Mouse (Mus musculus) MEL (cell line): Measurements from ENCODE around the gene Sept9. TPM values are rescaled to one million over a fixed set of nuclear protein-coding genes. Genes with fewer than 3 reads are reported as not detected.
A peak's percentile ranks its signal among the peaks of the same experiment; 100 is the strongest.

Experiments
- DNase-seq: peaks from one replicate; pipeline ENCODE4 v3.0.0; 2011; ENCODE audit warnings: low read depth, low spot score
- H3K27ac ChIP-seq: 2 replicates; pipeline ENCODE4 v1.5.1; 2012; ENCODE audit warnings: low read depth, mild to moderate bottlenecking, control low read depth, low read length, moderate library complexity; ENCODE audit not compliant: control insufficient read depth
- H3K27me3 ChIP-seq, 2 experiments: fragments of 150-350 bp in 1 of 2; sonication (generic) in 1 of 2; 2 replicates each; pipeline ENCODE4 v1.6.1; 2012; ENCODE audit warnings: low read length in 2 of 2, mild to moderate bottlenecking in 2 of 2, improper control_type of control experiment in 1 of 2, moderate library complexity in 1 of 2; ENCODE audit not compliant: insufficient read depth in 2 of 2, control insufficient read depth in 1 of 2
- H3K36me3 ChIP-seq, 2 experiments: 2 replicates each; pipeline ENCODE4 v1.6.1; 2012 to 2014; ENCODE audit warnings: low read length in 2 of 2, improper control_type of control experiment in 1 of 2, inconsistent platforms in 1 of 2, mild to moderate bottlenecking in 1 of 2; ENCODE audit not compliant: insufficient read depth in 2 of 2, control insufficient read depth in 1 of 2
- H3K4me1 ChIP-seq, 2 experiments: fragments of 150-350 bp in 1 of 2; sonication (generic) in 1 of 2; 2 replicates each; pipeline ENCODE4 v1.6.1; 2012; ENCODE audit warnings: low read length in 2 of 2, improper control_type of control experiment in 1 of 2, mild to moderate bottlenecking in 1 of 2; ENCODE audit not compliant: insufficient read depth in 2 of 2, control insufficient read depth in 1 of 2
- H3K4me3 ChIP-seq, 2 experiments: fragments of 150-350 bp in 1 of 2; sonication (generic) in 1 of 2; 2 replicates each; pipeline ENCODE4 v1.5.1; 2012; ENCODE audit warnings: low read depth in 2 of 2, low read length in 2 of 2, mild to moderate bottlenecking in 2 of 2, moderate library complexity in 2 of 2, control low read depth in 1 of 2, improper control_type of control experiment in 1 of 2; ENCODE audit not compliant: control insufficient read depth in 1 of 2, insufficient read depth in 1 of 2
- H3K79me2 ChIP-seq: 2 replicates; pipeline ENCODE4 v1.6.1; 2012; ENCODE audit warnings: mild to moderate bottlenecking, low read length, moderate library complexity; ENCODE audit not compliant: control insufficient read depth, poor library complexity, insufficient read depth
- H3K9ac ChIP-seq: 2 replicates; pipeline ENCODE4 v1.6.1; 2012; ENCODE audit warnings: low read depth, mild to moderate bottlenecking, control low read depth, low read length, moderate library complexity; ENCODE audit not compliant: control insufficient read depth, poor library complexity, severe bottlenecking
- H3K9me3 ChIP-seq: fragments of 150-350 bp; sonication (generic); replicated peaks from 2 replicates; pipeline ENCODE4 v1.6.1; 2012; ENCODE audit warnings: mild to moderate bottlenecking, low read length, improper control_type of control experiment, moderate library complexity; ENCODE audit not compliant: insufficient read depth
- BHLHE40 ChIP-seq: IDR thresholded peaks from 2 replicates; pipeline ENCODE4 v1.6.1; 2012; ENCODE audit warnings: low read depth, mild to moderate bottlenecking, inconsistent platforms, low read length, improper control_type of control experiment, borderline replicate concordance
- CHD2 ChIP-seq: IDR thresholded peaks from 2 replicates; pipeline ENCODE4 v1.6.1; 2011; ENCODE audit warnings: low read length, improper control_type of control experiment
- CTCF ChIP-seq, 3 experiments: IDR thresholded peaks in 2 of 3; conservative IDR thresholded peaks in 1 of 3; 2 replicates each; pipeline ENCODE4 v1.5.1; 2011 to 2012; ENCODE audit warnings: low read length in 3 of 3, low read depth in 2 of 3, mild to moderate bottlenecking in 2 of 3, improper control_type of control experiment in 1 of 3, inconsistent platforms in 1 of 3, mixed read lengths in 1 of 3, moderate library complexity in 1 of 3; ENCODE audit not compliant: control insufficient read depth in 1 of 3, insufficient read depth in 1 of 3, poor library complexity in 1 of 3, severe bottlenecking in 1 of 3
- E2F4 ChIP-seq: IDR thresholded peaks from 2 replicates; pipeline ENCODE4 v1.6.1; 2011; ENCODE audit warnings: low read depth, low read length, improper control_type of control experiment, borderline replicate concordance
- EP300 ChIP-seq, 2 experiments: IDR thresholded peaks; 2 replicates each; pipeline ENCODE4 v1.6.1; 2011; ENCODE audit warnings: improper control_type of control experiment in 2 of 2, low read length in 2 of 2, low read depth in 1 of 2, mild to moderate bottlenecking in 1 of 2
- ETS1 ChIP-seq: IDR thresholded peaks from 2 replicates; pipeline ENCODE4 v1.6.1; 2012; ENCODE audit warnings: low read depth, mild to moderate bottlenecking, inconsistent platforms, low read length, improper control_type of control experiment, moderate library complexity
- KAT2A ChIP-seq: conservative IDR thresholded peaks from 2 replicates; pipeline ENCODE4 v1.6.1; 2012; ENCODE audit warnings: low read depth, low read length, improper control_type of control experiment, inconsistent platforms
- MAX ChIP-seq: IDR thresholded peaks from 2 replicates; pipeline ENCODE4 v1.6.1; 2011; ENCODE audit warnings: low read length, improper control_type of control experiment
- MAZ ChIP-seq: IDR thresholded peaks from 2 replicates; pipeline ENCODE4 v1.6.1; 2012; ENCODE audit warnings: low read depth, mild to moderate bottlenecking, inconsistent platforms, low read length, improper control_type of control experiment
- MEF2A ChIP-seq: IDR thresholded peaks from 2 replicates; pipeline ENCODE4 v1.6.1; 2014; ENCODE audit warnings: low read depth, mild to moderate bottlenecking, inconsistent platforms, low read length, improper control_type of control experiment; ENCODE audit not compliant: poor library complexity, insufficient replicate concordance, severe bottlenecking; ENCODE audit errors: extremely low read depth
- MXI1 ChIP-seq: IDR thresholded peaks from 2 replicates; pipeline ENCODE4 v1.6.1; 2011; ENCODE audit warnings: mild to moderate bottlenecking, low read depth, low read length, improper control_type of control experiment
- MYB ChIP-seq: IDR thresholded peaks from 2 replicates; pipeline ENCODE4 v1.6.1; 2011; ENCODE audit warnings: mild to moderate bottlenecking, low read depth, low read length, improper control_type of control experiment
- NELFE ChIP-seq: IDR thresholded peaks from 2 replicates; pipeline ENCODE4 v1.6.1; 2011; ENCODE audit warnings: low read depth, low read length, improper control_type of control experiment
- POLR2AphosphoS5 ChIP-seq: IDR thresholded peaks from 2 replicates; pipeline ENCODE4 v1.6.1; 2012; ENCODE audit warnings: low read depth, borderline replicate concordance, mild to moderate bottlenecking, inconsistent platforms, low read length, moderate library complexity, mixed read lengths
- RAD21 ChIP-seq: IDR thresholded peaks from 2 replicates; pipeline ENCODE4 v1.6.1; 2011; ENCODE audit warnings: mild to moderate bottlenecking, low read depth, low read length, improper control_type of control experiment
- SIN3A ChIP-seq: IDR thresholded peaks from 2 replicates; pipeline ENCODE4 v1.6.1; 2012; ENCODE audit warnings: low read length, improper control_type of control experiment, inconsistent platforms
- SMC3 ChIP-seq: IDR thresholded peaks from 2 replicates; pipeline ENCODE4 v1.6.1; 2011; ENCODE audit warnings: low read depth, low read length, improper control_type of control experiment
- UBTF ChIP-seq: IDR thresholded peaks from 2 replicates; pipeline ENCODE4 v1.6.1; 2012; ENCODE audit warnings: low read depth, mild to moderate bottlenecking, inconsistent platforms, low read length, improper control_type of control experiment, moderate library complexity, borderline replicate concordance; ENCODE audit not compliant: insufficient read depth
- USF1 ChIP-seq: IDR thresholded peaks from 2 replicates; pipeline ENCODE4 v1.6.1; 2014; ENCODE audit warnings: low read depth, mild to moderate bottlenecking, inconsistent platforms, low read length, improper control_type of control experiment, moderate library complexity
- ZMIZ1 ChIP-seq: IDR thresholded peaks from 2 replicates; pipeline ENCODE4 v1.6.1; 2012; ENCODE audit warnings: low read depth, mild to moderate bottlenecking, inconsistent platforms, low read length, improper control_type of control experiment, moderate library complexity
- ZNF384 ChIP-seq: IDR thresholded peaks from 2 replicates; pipeline ENCODE4 v1.6.1; 2012; ENCODE audit warnings: low read depth, mild to moderate bottlenecking, inconsistent platforms, low read length, improper control_type of control experiment
- polyA plus RNA-seq, 2 experiments: library from polyadenylated mRNA; stranded (reverse) in 1 of 2; unstranded in 1 of 2; fragments of >175 nt in 1 of 2; fragments of >200 nt in 1 of 2; gene quantifications; 2 replicates each; pipeline versions ENCODE4 v1.2.1 to v1.2.4; 2012; ENCODE audit warnings: low replicate concordance in 2 of 2, low read depth in 1 of 2; ENCODE audit not compliant: insufficient read length in 2 of 2, insufficient read depth in 1 of 2, missing spikeins in 1 of 2
- total RNA-seq: library from RNA; depleted of rRNA; stranded (reverse); fragments of 300-350 nt; gene quantifications from 2 replicates; pipeline ENCODE4 v1.2.3, GENCODE M21; 2012

Gene Sept9
- total and polyA plus RNA-seq, 3 experiments = 49.7 to 196 (median 163) TPM

GRCm38 (mm10) chr11:117317429-117318101 is 118.1 kb downstream of the Sept9 start:
- Histone ChIP-seq H3K4me1 (peaks cover 25 to 45% of the 10 kb centered on the region in 2 experiments), H3K36me3 (peaks cover 0 to 34% of the 10 kb centered on the region in 2 experiments; a peak in 2 of 4 replicates), H3K9ac (no peak overlapping the region), H3K4me3 (no peak overlapping the region), H3K9me3 (no peaks in the 10 kb centered on the region), H3K27ac (no peak overlapping the region; the same call in 1 of the 2 replicates), H3K27me3 (no peaks in the 10 kb centered on the region)
- DNase-seq = no peak
- TF ChIP-seq ETS1 = no peak
- no peak for TF ChIP-seq ZMIZ1
- TF ChIP-seq E2F4 = no peak
- TF ChIP-seq BHLHE40 = no peak
- TF ChIP-seq, all 39 proteins: peak for 0
- no peaks in the 10 kb centered on the region; the same call in none of the 2 replicates for H3K79me2 ChIP-seq

- H3K27me3 ChIP-seq = no peaks in the 10 kb centered on the region
- H3K9me3 ChIP-seq = no peaks in the 10 kb centered on the region
- peaks cover 30 to 51% of the 10 kb centered on the region in 2 experiments for H3K4me1 ChIP-seq
- no peak overlapping the region for H3K4me3 ChIP-seq
- no peaks in the 10 kb centered on the region; the same call in none of the 2 replicates for H3K79me2 ChIP-seq
- DNase-seq = no peak
- H3K36me3 ChIP-seq = peaks cover 0 to 40% of the 10 kb centered on the region in 2 experiments; a peak in 2 of 4 replicates
- H3K27ac ChIP-seq = peak overlapping the region; percentile 90
- TF ChIP-seq SMC3 = no peak
- TF ChIP-seq CTCF (IDR thresholded peaks at IDR 0.05 in 2 of 3, conservative IDR thresholded peaks at IDR 0.05 in 1 of 3; ENCODE audit: control insufficient read depth in 1 of 3, insufficient read depth in 1 of 3, low read depth in 2 of 3, low read length in 3 of 3, poor library complexity in 1 of 3, severe bottlenecking in 1 of 3) = peak in 2 of 3 experiments; percentile 24 to 33; a peak in 3 of 6 replicates
- peak overlapping the region; percentile 60 for H3K9ac ChIP-seq
Measured at GRCm38 (mm10) chr11:117318202-117318601, 118.7 kb downstream of the Sept9 start.

GRCm38 (mm10) chr11:117318731-117319542 is 119.5 kb downstream of the Sept9 start:
- Histone ChIP-seq H3K36me3 (peaks cover 0 to 47% of the 10 kb centered on the region in 2 experiments; a peak in 2 of 4 replicates), H3K9me3 (no peaks in the 10 kb centered on the region), H3K79me2 (no peaks in the 10 kb centered on the region; the same call in 1 of the 2 replicates), H3K27ac (peak overlapping the region; percentile 90), H3K4me3 (peak overlapping the region; percentile 2 to 8; a peak in 3 of 4 replicates), H3K27me3 (no peaks in the 10 kb centered on the region), H3K9ac (peak overlapping the region; percentile 60), H3K4me1 (peaks cover 37 to 58% of the 10 kb centered on the region in 2 experiments)
- DNase-seq = peak; percentile 82
- no peak for TF ChIP-seq RAD21
- TF ChIP-seq BHLHE40 = no peak
- peak; percentile 8; the same call in 1 of the 2 replicates for TF ChIP-seq MYB
- TF ChIP-seq ZNF384 = no peak
- no peak for TF ChIP-seq CTCF (IDR thresholded peaks at IDR 0.05 in 2 of 3, conservative IDR thresholded peaks at IDR 0.05 in 1 of 3; ENCODE audit: control insufficient read depth in 1 of 3, insufficient read depth in 1 of 3, low read depth in 2 of 3, low read length in 3 of 3, poor library complexity in 1 of 3, severe bottlenecking in 1 of 3)
- TF ChIP-seq POLR2AphosphoS5 = no peak
- no peak for TF ChIP-seq ZMIZ1
- 0 out of 4 replicates have a peak, but pooled peaks of 1 of the 2 experiments have one; percentile 7 for TF ChIP-seq EP300 (IDR thresholded peaks at IDR 0.05; ENCODE audit: low read depth in 1 of 2, low read length in 2 of 2)
- peak; percentile 53 for TF ChIP-seq NELFE
- TF ChIP-seq CHD2 = no peak
- peak; percentile 23; the same call in 1 of the 2 replicates for TF ChIP-seq SIN3A
- TF ChIP-seq KAT2A = no peak
- TF ChIP-seq MEF2A = no peak
- TF ChIP-seq UBTF = no peak
- peak; percentile 97 for TF ChIP-seq USF1
- TF ChIP-seq MXI1 = no peak; the same call in 1 of the 2 replicates
- TF ChIP-seq MAX = peak; percentile 98
- TF ChIP-seq MAZ = no peak; the same call in 1 of the 2 replicates
